Mouse (Mus musculus): Measurements from ENCODE around the gene Gm10944. TPM values are rescaled to one million over a fixed set of nuclear protein-coding genes. Genes with fewer than 3 reads are reported as not detected.

Gm10944 gene
- not detected in 2 replicates for polyA plus RNA-seq (2014; fragmentation: Nextera tagmentation; extraction: Ambion mirVana)

GRCm38 (mm10) chr10:10681048-10681447, at the start of gene Gm10944:
Gene Gm10944 (plus strand): TSS chr10:10681348.
- Histone ChIP-seq H3K36me3 (replicated peaks; ENCODE audit: control insufficient read depth, insufficient read depth) (no peaks in the 10 kb centered on the region), H3K27ac (no peak within 1 kb of the TSS), H3K4me1 (replicated peaks; ENCODE audit: control insufficient read depth, insufficient read depth, low read length) (no peaks in the 10 kb centered on the region), H3K27me3 (ENCODE audit: control insufficient read depth, insufficient read depth, low read length) (no peaks in the 10 kb centered on the region), H3K4me3 (replicated peaks; ENCODE audit: low read length) (no peak within 1 kb of the TSS), H3K9me3 (ENCODE audit: control insufficient read depth, low read length) (no peaks in the 10 kb centered on the region), H3K4me2 (replicated peaks) (no peak within 1 kb of the TSS), H3K9ac (no peak within 1 kb of the TSS)
- ATAC-seq (ENCODE audit: low FRiP score) (no peak), DNase-seq (ENCODE audit: low spot score) (no peak)
- 94% methylated on average over 1 of the region's 1 CpGs for WGBS

DNA sequence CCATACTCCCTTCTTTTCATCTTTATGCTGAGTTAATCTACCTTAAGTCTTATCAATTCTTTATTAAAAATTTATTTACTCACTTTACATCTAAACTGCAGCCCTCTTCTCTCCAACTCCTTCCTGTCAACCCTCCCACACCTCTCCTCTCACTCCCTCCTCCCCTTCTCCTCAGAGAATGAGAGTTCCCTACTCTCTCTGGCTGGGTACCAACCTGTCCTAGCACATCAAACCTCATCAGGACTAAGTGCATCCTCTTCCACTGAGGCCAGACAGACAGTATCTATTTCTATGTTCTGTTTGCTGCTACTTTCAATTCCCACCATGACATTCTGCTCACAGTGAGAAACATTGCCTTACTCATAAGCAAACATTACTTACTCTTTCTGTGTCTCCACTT, 25.2 kb upstream of the Gm10944 start:
- Histone ChIP-seq H3K27me3 (ENCODE audit: control insufficient read depth, insufficient read depth, low read length) (no peaks in the 10 kb centered on the region), H3K4me1 (replicated peaks; ENCODE audit: control insufficient read depth, insufficient read depth, low read length) (no peaks in the 10 kb centered on the region), H3K9ac (no peak overlapping the region), H3K27ac (no peak overlapping the region), H3K4me2 (replicated peaks) (no peak overlapping the region), H3K4me3 (replicated peaks; ENCODE audit: low read length) (no peak overlapping the region), H3K36me3 (replicated peaks; ENCODE audit: control insufficient read depth, insufficient read depth) (no peaks in the 10 kb centered on the region), H3K9me3 (ENCODE audit: control insufficient read depth, low read length) (no peaks in the 10 kb centered on the region)
- ATAC-seq (ENCODE audit: low FRiP score) (no peak), DNase-seq (ENCODE audit: low spot score) (no peak)

DNA sequence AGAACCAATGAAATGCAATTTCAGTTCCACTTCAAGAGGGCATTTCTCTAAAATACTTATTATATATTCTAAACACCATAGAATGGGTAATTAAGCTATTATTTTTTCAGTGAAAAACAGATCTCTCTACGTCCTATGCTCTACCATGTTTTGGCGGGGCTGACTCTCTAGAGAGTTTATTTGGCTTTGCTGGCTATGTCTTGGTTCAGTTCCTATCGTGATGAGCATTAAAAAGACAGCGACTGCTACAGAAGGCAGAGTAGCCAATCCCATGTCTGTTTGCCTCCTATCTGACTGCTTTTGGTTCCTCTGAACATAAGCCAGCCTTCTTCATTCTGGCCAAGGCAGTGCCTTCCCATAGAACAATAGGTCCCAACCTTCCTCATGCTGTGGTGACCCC, 24.5 kb upstream of the Gm10944 start:
- WGBS: 89% methylated on average over 4 of the region's 4 CpGs
- Histone ChIP-seq H3K4me3 (replicated peaks; ENCODE audit: low read length) (no peak overlapping the region), H3K4me2 (replicated peaks) (no peak overlapping the region), H3K27me3 (ENCODE audit: control insufficient read depth, insufficient read depth, low read length) (no peaks in the 10 kb centered on the region), H3K9me3 (ENCODE audit: control insufficient read depth, low read length) (no peaks in the 10 kb centered on the region), H3K36me3 (replicated peaks; ENCODE audit: control insufficient read depth, insufficient read depth) (no peaks in the 10 kb centered on the region), H3K27ac (no peak overlapping the region), H3K4me1 (replicated peaks; ENCODE audit: control insufficient read depth, insufficient read depth, low read length) (no peaks in the 10 kb centered on the region), H3K9ac (no peak overlapping the region)
- DNase-seq (ENCODE audit: low spot score) (no peak), ATAC-seq (ENCODE audit: low FRiP score) (no peak)

GRCm38 (mm10) chr10:10659161-10659560, 22.0 kb upstream of the Gm10944 start:
- Histone ChIP-seq H3K9ac (no peak overlapping the region), H3K27me3 (ENCODE audit: control insufficient read depth, insufficient read depth, low read length) (no peaks in the 10 kb centered on the region), H3K9me3 (ENCODE audit: control insufficient read depth, low read length) (no peaks in the 10 kb centered on the region), H3K4me1 (replicated peaks; ENCODE audit: control insufficient read depth, insufficient read depth, low read length) (no peaks in the 10 kb centered on the region), H3K4me3 (replicated peaks; ENCODE audit: low read length) (no peak overlapping the region), H3K36me3 (replicated peaks; ENCODE audit: control insufficient read depth, insufficient read depth) (no peaks in the 10 kb centered on the region), H3K4me2 (replicated peaks) (no peak overlapping the region), H3K27ac (no peak overlapping the region)
- 89% methylated on average over 3 of the region's 3 CpGs for WGBS
- ATAC-seq (ENCODE audit: low FRiP score) (no peak), DNase-seq (ENCODE audit: low spot score) (no peak)

DNA sequence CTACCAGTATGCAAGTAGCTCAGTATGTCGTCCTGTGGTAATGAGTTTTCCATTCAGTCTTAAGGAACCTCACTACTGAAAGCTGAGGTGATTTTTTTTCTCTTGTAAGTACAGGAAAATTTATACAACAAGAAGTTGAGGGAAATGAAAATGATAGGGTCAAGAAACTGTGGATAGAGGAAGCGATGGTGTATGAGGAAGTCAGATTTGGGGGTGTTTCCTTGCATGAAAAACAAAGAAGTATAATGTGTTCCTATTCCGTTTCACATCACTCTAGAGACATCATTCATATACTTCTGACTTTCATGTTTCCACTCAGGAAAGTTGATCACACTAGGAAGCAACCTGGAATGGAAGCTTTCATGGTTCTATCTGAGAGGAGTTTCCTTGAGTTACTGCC, 21.2 kb upstream of the Gm10944 start:
- WGBS: 76% methylated on average over 3 of the region's 3 CpGs
- no peak overlapping the region for H3K4me2 ChIP-seq (replicated peaks)
- H3K4me3 ChIP-seq (replicated peaks; ENCODE audit: low read length): no peak overlapping the region
- no peak for ATAC-seq (ENCODE audit: low FRiP score)
- no peaks in the 10 kb centered on the region for H3K9me3 ChIP-seq (ENCODE audit: control insufficient read depth, low read length)
- H3K9ac ChIP-seq: no peak overlapping the region
- no peak overlapping the region for H3K27ac ChIP-seq
- no peaks in the 10 kb centered on the region for H3K27me3 ChIP-seq (ENCODE audit: control insufficient read depth, insufficient read depth, low read length)
- DNase-seq (ENCODE audit: low spot score): no peak
- H3K4me1 ChIP-seq (replicated peaks; ENCODE audit: control insufficient read depth, insufficient read depth, low read length): no peaks in the 10 kb centered on the region
- no peaks in the 10 kb centered on the region for H3K36me3 ChIP-seq (replicated peaks; ENCODE audit: control insufficient read depth, insufficient read depth)

DNA sequence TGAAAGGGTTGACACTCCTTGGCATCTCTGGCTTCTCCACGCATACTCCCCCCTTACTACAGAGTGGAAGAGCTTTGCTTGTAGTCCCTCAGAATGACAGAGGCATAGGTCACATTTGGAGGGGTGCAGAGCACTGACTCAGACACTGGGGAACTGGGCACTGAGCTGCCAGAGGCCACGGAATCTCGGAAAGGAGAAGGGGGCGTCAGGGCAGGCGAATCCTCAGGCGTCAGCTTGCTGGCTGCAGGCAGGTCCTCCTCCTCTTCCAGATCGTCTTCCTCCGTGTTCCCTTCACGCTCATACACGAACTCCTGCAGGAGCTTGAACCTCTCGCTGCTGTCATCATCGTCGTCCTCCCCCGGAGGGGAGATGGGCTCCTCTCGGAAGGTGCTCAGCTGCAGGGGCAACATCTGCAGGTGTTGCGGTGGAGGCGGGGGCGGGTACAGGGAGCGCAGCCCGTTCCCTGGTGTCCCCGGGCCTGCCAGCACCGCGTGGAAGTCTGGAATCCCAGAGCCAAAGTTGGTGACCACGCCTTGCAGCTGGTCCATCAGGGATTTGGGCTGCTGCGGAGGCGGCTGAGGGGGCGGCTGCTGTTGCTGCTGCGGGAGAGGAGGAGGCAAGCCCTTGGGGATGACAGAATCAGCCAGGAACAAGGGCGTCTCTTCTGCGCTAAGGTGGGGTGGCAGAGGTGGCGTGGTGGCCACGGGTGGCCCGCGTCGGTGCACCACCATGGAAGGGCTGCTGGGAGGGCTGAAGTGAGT, 7.9 kb downstream of the Gm10944 start:
- Histone ChIP-seq H3K9ac (peak overlapping the region; percentile 63), H3K4me1 (replicated peaks; ENCODE audit: control insufficient read depth, insufficient read depth, low read length) (0 out of 2 replicates have a peak, but pooled peaks cover 7% of the 10 kb centered on the region), H3K9me3 (ENCODE audit: control insufficient read depth, low read length) (no peaks in the 10 kb centered on the region), H3K4me2 (replicated peaks) (peak overlapping the region; percentile 87), H3K27me3 (ENCODE audit: control insufficient read depth, insufficient read depth, low read length) (no peaks in the 10 kb centered on the region), H3K27ac (no peak overlapping the region), H3K4me3 (replicated peaks; ENCODE audit: low read length) (peak overlapping the region; percentile 43), H3K36me3 (replicated peaks; ENCODE audit: control insufficient read depth, insufficient read depth) (no peaks in the 10 kb centered on the region)
- WGBS: 3% methylated on average over 35 of the region's 35 CpGs
- no peak for DNase-seq (ENCODE audit: low spot score)
- ATAC-seq (ENCODE audit: low FRiP score): peak; percentile 76

- H3K27me3 ChIP-seq (ENCODE audit: control insufficient read depth, insufficient read depth, low read length): no peaks in the 10 kb centered on the region
- 0 out of 2 replicates have a peak, but pooled peaks cover 7% of the 10 kb centered on the region for H3K4me1 ChIP-seq (replicated peaks; ENCODE audit: control insufficient read depth, insufficient read depth, low read length)
- H3K9ac ChIP-seq: peak overlapping the region; percentile 63
- WGBS: 12% methylated on average over 11 of the region's 11 CpGs
- H3K9me3 ChIP-seq (ENCODE audit: control insufficient read depth, low read length): no peaks in the 10 kb centered on the region
- H3K36me3 ChIP-seq (replicated peaks; ENCODE audit: control insufficient read depth, insufficient read depth): no peaks in the 10 kb centered on the region
- H3K4me2 ChIP-seq (replicated peaks): peak overlapping the region; percentile 87
- H3K27ac ChIP-seq: no peak overlapping the region
- peak; percentile 25; the same call in 1 of the 2 replicates for ATAC-seq (ENCODE audit: low FRiP score)
- H3K4me3 ChIP-seq (replicated peaks; ENCODE audit: low read length): peak overlapping the region; percentile 43
- DNase-seq (ENCODE audit: low spot score): no peak
Measured at GRCm38 (mm10) chr10:10689668-10690223, 8.6 kb downstream of the Gm10944 start.

GRCm38 (mm10) chr10:10697497-10697896, 16.3 kb downstream of the Gm10944 start:
- 81% methylated on average over 6 of the region's 6 CpGs for WGBS
- no peaks in the 10 kb centered on the region for H3K9me3 ChIP-seq (ENCODE audit: control insufficient read depth, low read length)
- H3K36me3 ChIP-seq (replicated peaks; ENCODE audit: control insufficient read depth, insufficient read depth): no peaks in the 10 kb centered on the region
- ATAC-seq (ENCODE audit: low FRiP score) (no peak), DNase-seq (ENCODE audit: low spot score) (no peak)
- H3K27ac ChIP-seq: no peak overlapping the region
- no peaks in the 10 kb centered on the region for H3K4me1 ChIP-seq (replicated peaks; ENCODE audit: control insufficient read depth, insufficient read depth, low read length)
- no peak overlapping the region for H3K4me3 ChIP-seq (replicated peaks; ENCODE audit: low read length)
- no peak overlapping the region for H3K4me2 ChIP-seq (replicated peaks)
- H3K9ac ChIP-seq: no peak overlapping the region
- H3K27me3 ChIP-seq (ENCODE audit: control insufficient read depth, insufficient read depth, low read length): no peaks in the 10 kb centered on the region

GRCm38 (mm10) chr10:10700903-10701302, 19.8 kb downstream of the Gm10944 start:
- no peak for ATAC-seq (ENCODE audit: low FRiP score)
- no peak overlapping the region for H3K9ac ChIP-seq
- H3K27me3 ChIP-seq (ENCODE audit: control insufficient read depth, insufficient read depth, low read length): no peaks in the 10 kb centered on the region
- no peak for DNase-seq (ENCODE audit: low spot score)
- no peak overlapping the region for H3K27ac ChIP-seq
- no peaks in the 10 kb centered on the region for H3K9me3 ChIP-seq (ENCODE audit: control insufficient read depth, low read length)
- no peak overlapping the region for H3K4me2 ChIP-seq (replicated peaks)
- no peaks in the 10 kb centered on the region for H3K36me3 ChIP-seq (replicated peaks; ENCODE audit: control insufficient read depth, insufficient read depth)
- 69% methylated on average over 1 of the region's 1 CpGs for WGBS
- no peaks in the 10 kb centered on the region for H3K4me1 ChIP-seq (replicated peaks; ENCODE audit: control insufficient read depth, insufficient read depth, low read length)
- H3K4me3 ChIP-seq (replicated peaks; ENCODE audit: low read length): no peak overlapping the region

Data from hindbrain, embryonic 14.5 days (tissue).